Mouse (Mus musculus): Measurements from ENCODE around the gene Hif1an. TPM values are rescaled to one million over a fixed set of nuclear protein-coding genes. Genes with fewer than 3 reads are reported as not detected.

Gene Hif1an
- total and polyA plus RNA-seq, 3 experiments: 8.3 to 29.2 (median 12.9) TPM

- no peaks in the 10 kb centered on the region for H3K9me3 ChIP-seq (replicated peaks; ENCODE audit: low read length)
- in situ Hi-C loops (cut with MboI; ENCODE audit: low pct_ligation_motif_present, low pct_unique_long_range_greater_than_20kb, low sequenced_read_pairs): loop anchor here (25.0 kb wide), 1 partner anchor 461 kb away; the partner anchor contains the start of genes Pdzd7 and Sfxn3
- DNase-seq (ENCODE audit: extremely low read depth): no peak
- H3K27ac ChIP-seq (ENCODE audit: insufficient read depth, low read depth): no peak overlapping the region
- TF ChIP-seq MAX (IDR thresholded peaks at IDR 0.05; ENCODE audit: low read length) (no peak), PAX5 (IDR thresholded peaks at IDR 0.05; ENCODE audit: low read length) (no peak), KAT2A (IDR thresholded peaks at IDR 0.05; ENCODE audit: insufficient replicate concordance, low read length) (no peak), MEF2A (IDR thresholded peaks at IDR 0.05; ENCODE audit: borderline replicate concordance, low read depth, low read length) (no peak), MXI1 (IDR thresholded peaks at IDR 0.05; ENCODE audit: low read depth, low read length) (no peak), CHD1 (IDR thresholded peaks at IDR 0.05; ENCODE audit: low read depth, low read length) (no peak), MAFK (IDR thresholded peaks at IDR 0.05; ENCODE audit: insufficient replicate concordance, low read length) (no peak), RAD21 (IDR thresholded peaks at IDR 0.05; ENCODE audit: low read depth, low read length) (no peak), ZC3H11A (IDR thresholded peaks at IDR 0.05; ENCODE audit: low read depth, low read length) (no peak), RCOR1 (conservative IDR thresholded peaks at IDR 0.05; ENCODE audit: low read depth, low read length) (no peak), USF2 (conservative IDR thresholded peaks at IDR 0.05; ENCODE audit: low read depth, low read length) (no peak), JUND (conservative IDR thresholded peaks at IDR 0.05; ENCODE audit: low read depth, low read length) (no peak), SIN3A (IDR thresholded peaks at IDR 0.05; ENCODE audit: low read length) (no peak), JUN (IDR thresholded peaks at IDR 0.05; ENCODE audit: insufficient read depth, low read depth, low read length) (no peak), BHLHE40 (IDR thresholded peaks at IDR 0.05; ENCODE audit: low read depth, low read length) (no peak), TCF12 (IDR thresholded peaks at IDR 0.05; ENCODE audit: low read depth, low read length) (no peak)
- peaks cover 0 to 11% of the 10 kb centered on the region in 2 experiments; a peak in 2 of 4 replicates for H3K4me1 ChIP-seq (ENCODE audit: control insufficient read depth in 1 of 2, insufficient read depth in 2 of 2)
- no peaks in the 10 kb centered on the region for H3K79me2 ChIP-seq (replicated peaks; ENCODE audit: control insufficient read depth, extremely low read depth, insufficient read depth, poor library complexity, severe bottlenecking)
- H3K36me3 ChIP-seq (replicated peaks in 1 of 2; ENCODE audit: control insufficient read depth in 1 of 2, insufficient read depth in 1 of 2, low read length in 1 of 2): peaks cover 44 to 82% of the 10 kb centered on the region in 2 experiments
- H3K27me3 ChIP-seq (replicated peaks): no peaks in the 10 kb centered on the region
- H3K4me2 ChIP-seq (ENCODE audit: insufficient read depth, low read depth, poor library complexity, severe bottlenecking): no peak overlapping the region
- dilution Hi-C loops (cut with MboI; ENCODE audit: extremely low pct_ligation_motif_present, extremely low pct_unique_long_range_greater_than_20kb, low sequenced_read_pairs): no loop called here
- H3K4me3 ChIP-seq (replicated peaks in 1 of 3; ENCODE audit: low read depth in 2 of 3, low read length in 2 of 3, poor library complexity in 1 of 3): no peak overlapping the region
- no peak overlapping the region for H3K9ac ChIP-seq (ENCODE audit: insufficient read depth, low read depth)
These were observed 13.6 kb downstream of the Hif1an start for GRCm38 (mm10) chr19:44576275-44576674.

- H3K9me3 ChIP-seq (replicated peaks; ENCODE audit: low read length): no peaks in the 10 kb centered on the region
- no peak for DNase-seq (ENCODE audit: extremely low read depth)
- TF ChIP-seq HCFC1 (IDR thresholded peaks at IDR 0.05; ENCODE audit: low read depth, low read length) (no peak), UBTF (IDR thresholded peaks at IDR 0.05; ENCODE audit: low read depth, low read length) (no peak), MAZ (IDR thresholded peaks at IDR 0.05; ENCODE audit: low read depth, low read length) (no peak), ZKSCAN1 (IDR thresholded peaks at IDR 0.05; ENCODE audit: borderline replicate concordance, low read depth, low read length) (no peak), USF2 (conservative IDR thresholded peaks at IDR 0.05; ENCODE audit: low read depth, low read length) (no peak), USF1 (IDR thresholded peaks at IDR 0.05; ENCODE audit: low read depth, low read length) (no peak)
- H3K27ac ChIP-seq (ENCODE audit: insufficient read depth, low read depth): no peak overlapping the region
- dilution Hi-C loops (cut with MboI; ENCODE audit: extremely low pct_ligation_motif_present, extremely low pct_unique_long_range_greater_than_20kb, low sequenced_read_pairs): no loop called here
- H3K79me2 ChIP-seq (replicated peaks; ENCODE audit: control insufficient read depth, extremely low read depth, insufficient read depth, poor library complexity, severe bottlenecking): no peaks in the 10 kb centered on the region
- peaks cover 26 to 65% of the 10 kb centered on the region in 2 experiments for H3K36me3 ChIP-seq (replicated peaks in 1 of 2; ENCODE audit: control insufficient read depth in 1 of 2, insufficient read depth in 1 of 2, low read length in 1 of 2)
- no peak overlapping the region for H3K9ac ChIP-seq (ENCODE audit: insufficient read depth, low read depth)
- H3K27me3 ChIP-seq (replicated peaks): no peaks in the 10 kb centered on the region
- in situ Hi-C loops (cut with MboI; ENCODE audit: low pct_ligation_motif_present, low pct_unique_long_range_greater_than_20kb, low sequenced_read_pairs): loop anchor here (25.0 kb wide), 1 partner anchor 459 kb away; the partner anchor contains the start of genes Pdzd7 and Sfxn3
- no peak overlapping the region for H3K4me3 ChIP-seq (replicated peaks in 1 of 3; ENCODE audit: low read depth in 2 of 3, low read length in 2 of 3, poor library complexity in 1 of 3)
- no peak overlapping the region for H3K4me2 ChIP-seq (ENCODE audit: insufficient read depth, low read depth, poor library complexity, severe bottlenecking)
- peaks cover 5 to 26% of the 10 kb centered on the region in 2 experiments for H3K4me1 ChIP-seq (ENCODE audit: control insufficient read depth in 1 of 2, insufficient read depth in 2 of 2)
These were observed 15.4 kb downstream of the Hif1an start for GRCm38 (mm10) chr19:44578038-44578437.

All from CH12.LX (cell line).